In the genomic region with DNA sequence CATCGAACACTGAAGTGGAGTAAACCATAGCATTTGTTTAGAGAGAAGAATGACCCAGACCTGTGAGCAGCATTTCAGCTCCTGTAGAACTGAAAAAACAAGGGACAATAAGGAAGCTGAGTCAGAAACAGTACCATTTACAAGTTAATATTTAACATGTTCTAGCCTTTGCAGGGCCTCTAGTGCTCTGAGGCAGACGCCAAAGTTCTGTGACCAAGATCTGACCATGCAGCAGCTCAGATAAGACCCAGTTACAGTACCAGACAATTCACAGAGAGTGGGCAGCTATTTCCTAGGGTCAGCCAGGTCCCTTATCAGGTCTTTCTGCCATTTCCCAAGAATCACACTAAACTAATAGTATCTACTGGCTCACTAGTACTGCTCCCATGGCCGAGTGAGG, we compare ENCODE assay signal across 17 mouse cellular contexts. TPM values are rescaled to one million over a fixed set of nuclear protein-coding genes. Genes with fewer than 3 reads are reported as not detected.
A peak's percentile ranks its signal among the peaks of the same experiment; 100 is the strongest.
DNase-seq lines count a peak whose midpoint lies in the region; ATAC-seq and TF ChIP-seq lines count a peak whose summit lies in the region.
"Had no signal": no experiment of that assay in that cellular context is flagged by ENCODE, and none has a peak within 500 bp of the region (broad histone marks: within the 10 kb centered on the region; RNA-seq: fewer than 3 reads in every experiment).

No protein-coding gene starts in this region.

- peak overlapping the region; percentile 48 for H3K4me2 ChIP-seq in intestine, embryonic 16.5 days (ENCODE audit: low read depth, low read length)
- no peak overlapping the region for H3K4me2 ChIP-seq in liver, embryonic 11.5 days
- H3K4me2 ChIP-seq in stomach, embryonic 15.5 days: 0 out of 2 replicates have a peak overlapping the region, but pooled peaks have one; percentile 6
- H3K4me2 ChIP-seq in midbrain, postnatal 0 days (ENCODE audit: low read depth, low read length, poor library complexity, severe bottlenecking): no peak overlapping the region
- H3K4me2 ChIP-seq: embryonic facial prominence, embryonic 12.5 days had no signal

- TF ChIP-seq CTCF in midbrain, postnatal 0 days (IDR thresholded peaks at IDR 0.05): no peak

- DNase-seq in kidney, adult 18-20 months: peak; percentile 45
- DNase-seq in kidney, postnatal 10 days: no peak
- DNase-seq in liver, embryonic 11.5 days (ENCODE audit: low spot score): no peak
- no peak for DNase-seq in midbrain, postnatal 0 days (ENCODE audit: low spot score)
- DNase-seq in gastrocnemius, adult 18-20 months (ENCODE audit: low spot score): no peak
- no peak for DNase-seq in limb, embryonic 10.5 days (ENCODE audit: low spot score)
- DNase-seq: B cell, adult 2 months; cerebellum, adult 11-12 months; gastrocnemius, postnatal 10 days; lung, adult 18-20 months; thymus, postnatal 36 days had no signal

- no peaks in the 10 kb centered on the region for H3K27me3 ChIP-seq in intestine, embryonic 16.5 days (replicated peaks; ENCODE audit: control insufficient read depth, insufficient read depth, low read length)
- H3K27me3 ChIP-seq in liver, embryonic 11.5 days (replicated peaks; ENCODE audit: control insufficient read depth, insufficient read depth, low read length): no peaks in the 10 kb centered on the region
- no peaks in the 10 kb centered on the region for H3K27me3 ChIP-seq in stomach, embryonic 15.5 days (replicated peaks)
- H3K27me3 ChIP-seq in midbrain, postnatal 0 days (ENCODE audit: insufficient read depth, low read length): no peaks in the 10 kb centered on the region
- H3K27me3 ChIP-seq in limb, embryonic 10.5 days (ENCODE audit: low read depth, poor library complexity, severe bottlenecking): no peaks in the 10 kb centered on the region
- H3K27me3 ChIP-seq: embryonic facial prominence, embryonic 12.5 days; megakaryocyte, embryonic 14.5 days had no signal

- peak overlapping the region; percentile 21 for H3K4me3 ChIP-seq in intestine, embryonic 16.5 days (ENCODE audit: low read length)
- H3K4me3 ChIP-seq in liver, embryonic 11.5 days (ENCODE audit: low read depth, low read length): no peak overlapping the region
- H3K4me3 ChIP-seq in stomach, embryonic 15.5 days (replicated peaks): no peak overlapping the region
- no peak overlapping the region for H3K4me3 ChIP-seq in midbrain, postnatal 0 days (ENCODE audit: low read depth, low read length)
- H3K4me3 ChIP-seq in limb, embryonic 10.5 days: no peak overlapping the region
- H3K4me3 ChIP-seq: embryonic facial prominence, embryonic 12.5 days; megakaryocyte, embryonic 14.5 days had no signal

- WGBS in intestine, embryonic 16.5 days: 55% methylated on average over 3 of the region's 3 CpGs
- WGBS in liver, embryonic 11.5 days: 60% methylated on average over 3 of the region's 3 CpGs
- WGBS in stomach, embryonic 15.5 days: 52% methylated on average over 3 of the region's 3 CpGs
- WGBS in midbrain, postnatal 0 days: 85% methylated on average over 3 of the region's 3 CpGs
- WGBS in limb, embryonic 10.5 days: 84% methylated on average over 3 of the region's 3 CpGs

- peak overlapping the region; percentile 96 for H3K27ac ChIP-seq in intestine, embryonic 16.5 days (ENCODE audit: low read length)
- H3K27ac ChIP-seq in liver, embryonic 11.5 days (ENCODE audit: low read depth, low read length): peak overlapping the region; percentile 48; the same call in 1 of the 2 replicates
- peak overlapping the region; percentile 70 for H3K27ac ChIP-seq in stomach, embryonic 15.5 days
- no peak overlapping the region for H3K27ac ChIP-seq in midbrain, postnatal 0 days (ENCODE audit: low read depth, low read length)
- no peak overlapping the region for H3K27ac ChIP-seq in limb, embryonic 10.5 days
- H3K27ac ChIP-seq: embryonic facial prominence, embryonic 12.5 days had no signal

- H3K9ac ChIP-seq in intestine, embryonic 16.5 days (ENCODE audit: low read depth, low read length): no peak overlapping the region; the same call in 1 of the 2 replicates
- H3K9ac ChIP-seq in liver, embryonic 11.5 days (ENCODE audit: low read depth, low read length): no peak overlapping the region
- H3K9ac ChIP-seq in stomach, embryonic 15.5 days: no peak overlapping the region
- H3K9ac ChIP-seq in midbrain, postnatal 0 days (replicated peaks; ENCODE audit: low read length, poor library complexity, severe bottlenecking): no peak overlapping the region
- H3K9ac ChIP-seq: embryonic facial prominence, embryonic 12.5 days had no signal

- no peaks in the 10 kb centered on the region for H3K36me3 ChIP-seq in intestine, embryonic 16.5 days (ENCODE audit: control insufficient read depth, insufficient read depth, low read length)
- peaks cover 27% of the 10 kb centered on the region for H3K36me3 ChIP-seq in liver, embryonic 11.5 days (ENCODE audit: control insufficient read depth, insufficient read depth, low read length)
- H3K36me3 ChIP-seq in stomach, embryonic 15.5 days: peaks cover 5% of the 10 kb centered on the region; the same call in 1 of the 2 replicates
- H3K36me3 ChIP-seq in midbrain, postnatal 0 days (ENCODE audit: insufficient read depth, low read length): peaks cover 25% of the 10 kb centered on the region
- H3K36me3 ChIP-seq in limb, embryonic 10.5 days: peaks cover 41% of the 10 kb centered on the region

- no peaks in the 10 kb centered on the region; the same call in 1 of the 2 replicates for H3K4me1 ChIP-seq in intestine, embryonic 16.5 days (ENCODE audit: control insufficient read depth, insufficient read depth, low read length)
- peaks cover 14% of the 10 kb centered on the region for H3K4me1 ChIP-seq in liver, embryonic 11.5 days (replicated peaks; ENCODE audit: control insufficient read depth, insufficient read depth, low read length)
- H3K4me1 ChIP-seq in stomach, embryonic 15.5 days: peaks cover 8% of the 10 kb centered on the region; the same call in 1 of the 2 replicates
- no peaks in the 10 kb centered on the region for H3K4me1 ChIP-seq in midbrain, postnatal 0 days (ENCODE audit: insufficient read depth, low read length)
- peaks cover 10% of the 10 kb centered on the region for H3K4me1 ChIP-seq in limb, embryonic 10.5 days

- no peaks in the 10 kb centered on the region for H3K9me3 ChIP-seq in intestine, embryonic 16.5 days (ENCODE audit: control insufficient read depth, low read length)
- no peaks in the 10 kb centered on the region for H3K9me3 ChIP-seq in liver, embryonic 11.5 days (ENCODE audit: control insufficient read depth, low read length)
- no peaks in the 10 kb centered on the region for H3K9me3 ChIP-seq in stomach, embryonic 15.5 days
- no peaks in the 10 kb centered on the region for H3K9me3 ChIP-seq in midbrain, postnatal 0 days (ENCODE audit: low read length)
- H3K9me3 ChIP-seq in limb, embryonic 10.5 days (replicated peaks): no peaks in the 10 kb centered on the region
- H3K9me3 ChIP-seq: embryonic facial prominence, embryonic 12.5 days; megakaryocyte, embryonic 14.5 days had no signal

- ATAC-seq in intestine, embryonic 16.5 days: peak; percentile 89
- peak; percentile 45; the same call in 1 of the 2 replicates for ATAC-seq in liver, embryonic 11.5 days (replicated peaks; ENCODE audit: low FRiP score)
- peak; percentile 79 for ATAC-seq in stomach, embryonic 15.5 days (ENCODE audit: insufficient read depth, low FRiP score, low read depth)
- ATAC-seq in midbrain, postnatal 0 days (ENCODE audit: low FRiP score): no peak
- ATAC-seq: inflammation-experienced regulatory T-cells, adult 6 months; midbrain, embryonic 16.5 days had no signal

RNA-seq across cellular contexts. Expression of a gene that starts 31.4 kb away (rescaled TPM):
- polyA plus RNA-seq in intestine, embryonic 16.5 days (2015; fragmentation: Nextera tagmentation; extraction: Ambion mirVana): 111 and 123 TPM in 2 replicates
- 158 and 196 TPM in 2 replicates for polyA plus RNA-seq in liver, embryonic 11.5 days (2014; fragmentation: Nextera tagmentation; extraction: Ambion mirVana)
- polyA plus RNA-seq in stomach, embryonic 15.5 days (2015; fragmentation: Nextera tagmentation; extraction: Ambion mirVana): 110 and 130 TPM in 2 replicates
- total RNA-seq in midbrain, postnatal 0 days (2014; rRNA removed): 48.3 and 54.4 TPM in 2 replicates
- polyA plus RNA-seq in midbrain, postnatal 0 days (2015; fragmentation: Nextera tagmentation; extraction: Ambion mirVana): 126 and 133 TPM in 2 replicates
- total RNA-seq in gastrocnemius, adult 18-20 months (2021): 100 to 1,000 TPM; 118 to 127 TPM
- 199 and 208 TPM in 2 replicates for polyA plus RNA-seq in limb, embryonic 10.5 days (2016; fragmentation: Nextera tagmentation; extraction: Ambion mirVana)

RNA-seq across cellular contexts. Expression of a gene that starts 51.4 kb away (rescaled TPM):
- 16.9 and 17.2 TPM in 2 replicates for polyA plus RNA-seq in intestine, embryonic 16.5 days (2015; fragmentation: Nextera tagmentation; extraction: Ambion mirVana)
- 13.3 and 13.6 TPM in 2 replicates for polyA plus RNA-seq in liver, embryonic 11.5 days (2014; fragmentation: Nextera tagmentation; extraction: Ambion mirVana)
- 18.0 and 18.6 TPM in 2 replicates for polyA plus RNA-seq in stomach, embryonic 15.5 days (2015; fragmentation: Nextera tagmentation; extraction: Ambion mirVana)
- 41.4 and 50.9 TPM in 2 replicates for total RNA-seq in midbrain, postnatal 0 days (2014; rRNA removed)
- polyA plus RNA-seq in midbrain, postnatal 0 days (2015; fragmentation: Nextera tagmentation; extraction: Ambion mirVana): 12.0 and 12.4 TPM in 2 replicates
- 10 to 100 TPM; 21.2 to 24.2 TPM for total RNA-seq in gastrocnemius, adult 18-20 months (2021)
- 15.2 and 18.3 TPM in 2 replicates for polyA plus RNA-seq in limb, embryonic 10.5 days (2016; fragmentation: Nextera tagmentation; extraction: Ambion mirVana)

Comparison
In these comparisons a context has a peak if more than half of its experiments do, and no peak if none do; other contexts are left out.
1. H3K27ac ChIP-seq: peak in intestine, embryonic 16.5 days (single experiment), liver, embryonic 11.5 days (single experiment) and stomach, embryonic 15.5 days (single experiment); none in midbrain, postnatal 0 days (single experiment) and limb, embryonic 10.5 days (single experiment).
2. H3K4me2 ChIP-seq: peak in intestine, embryonic 16.5 days (single experiment) and stomach, embryonic 15.5 days (single experiment); none in liver, embryonic 11.5 days (single experiment) and midbrain, postnatal 0 days (single experiment).